Mouse (Mus musculus) testis, adult 2 months (tissue): ENCODE measurements around the gene Myh14. TPM values are rescaled to one million over a fixed set of nuclear protein-coding genes. Genes with fewer than 3 reads are reported as not detected.

Source experiments
- H3K27ac ChIP-seq: fragments of 200-500 bp; 2 replicates; pipeline ENCODE4 v1.5.1; 2012; ENCODE audit warnings: low read depth, low read length; ENCODE audit not compliant: control insufficient read depth, insufficient read depth
- H3K27me3 ChIP-seq: fragments of 200-500 bp; 2 replicates; pipeline ENCODE4 v1.6.1; 2012; ENCODE audit warnings: mild to moderate bottlenecking, low read length, moderate library complexity; ENCODE audit not compliant: control insufficient read depth, insufficient read depth
- H3K36me3 ChIP-seq: fragments of 200-500 bp; 2 replicates; pipeline ENCODE4 v1.6.1; 2012; ENCODE audit warnings: mild to moderate bottlenecking, low read length; ENCODE audit not compliant: control insufficient read depth, insufficient read depth
- H3K4me1 ChIP-seq: fragments of 200-500 bp; 2 replicates; pipeline ENCODE4 v1.6.1; 2012; ENCODE audit warnings: low read length; ENCODE audit not compliant: control insufficient read depth, insufficient read depth
- H3K4me3 ChIP-seq: fragments of 200-500 bp; 2 replicates; pipeline ENCODE4 v1.5.1; 2012; ENCODE audit warnings: low read depth, mild to moderate bottlenecking, low read length, moderate library complexity, mixed read lengths; ENCODE audit not compliant: control insufficient read depth
- CTCF ChIP-seq: fragments of 200-500 bp; IDR thresholded peaks from 2 replicates; pipeline ENCODE4 v1.5.1; 2012; ENCODE audit warnings: low read depth, mild to moderate bottlenecking, inconsistent platforms, low read length, moderate library complexity; ENCODE audit not compliant: control insufficient read depth, insufficient read depth, insufficient replicate concordance
- POLR2A ChIP-seq: fragments of 200-500 bp; IDR thresholded peaks from 2 replicates; pipeline ENCODE4 v1.6.1; 2012; ENCODE audit warnings: low read depth, mild to moderate bottlenecking, inconsistent platforms, low read length, moderate library complexity; ENCODE audit not compliant: control insufficient read depth
- polyA plus RNA-seq: library from polyadenylated mRNA; depleted of rRNA; stranded (reverse); fragments of >200 nt; gene quantifications from 2 replicates; pipeline ENCODE4 v1.2.3, GENCODE M21; 2012

Gene Myh14
- polyA plus RNA-seq, 1 experiment, result 1.2 TPM

GRCm38 (mm10) chr7:44645951-44646350 lies 24.7 kb downstream of the Myh14 start:
- Histone ChIP-seq H3K36me3 (no peaks in the 10 kb centered on the region), H3K27me3 (no peaks in the 10 kb centered on the region), H3K4me1 (peaks cover 5% of the 10 kb centered on the region), H3K4me3 (no peak overlapping the region), H3K27ac (no peak overlapping the region)
- TF ChIP-seq POLR2A (no peak), CTCF (no peak)

GRCm38 (mm10) chr7:44645256-44645655 lies 25.4 kb downstream of the Myh14 start:
- Histone ChIP-seq H3K4me1 (peaks cover 9% of the 10 kb centered on the region), H3K36me3 (no peaks in the 10 kb centered on the region), H3K4me3 (no peak overlapping the region), H3K27ac (no peak overlapping the region), H3K27me3 (no peaks in the 10 kb centered on the region)
- TF ChIP-seq CTCF (no peak), POLR2A (no peak)

GRCm38 (mm10) chr7:44641887-44642286 lies 28.8 kb downstream of the Myh14 start:
- Histone ChIP-seq H3K27ac (no peak overlapping the region), H3K36me3 (no peaks in the 10 kb centered on the region), H3K4me3 (no peak overlapping the region), H3K4me1 (peaks cover 18% of the 10 kb centered on the region), H3K27me3 (no peaks in the 10 kb centered on the region)
- peak; percentile 82 for TF ChIP-seq CTCF
- no peak for TF ChIP-seq POLR2A

GRCm38 (mm10) chr7:44640843-44641605 lies 29.6 kb downstream of the Myh14 start:
- peak overlapping the region; percentile 35 for H3K4me3 ChIP-seq
- H3K27me3 ChIP-seq, result no peaks in the 10 kb centered on the region
- peaks cover 18% of the 10 kb centered on the region for H3K4me1 ChIP-seq
- H3K36me3 ChIP-seq, result no peaks in the 10 kb centered on the region
- TF ChIP-seq CTCF (no peak), POLR2A (no peak)
- H3K27ac ChIP-seq, result no peak overlapping the region

DNA sequence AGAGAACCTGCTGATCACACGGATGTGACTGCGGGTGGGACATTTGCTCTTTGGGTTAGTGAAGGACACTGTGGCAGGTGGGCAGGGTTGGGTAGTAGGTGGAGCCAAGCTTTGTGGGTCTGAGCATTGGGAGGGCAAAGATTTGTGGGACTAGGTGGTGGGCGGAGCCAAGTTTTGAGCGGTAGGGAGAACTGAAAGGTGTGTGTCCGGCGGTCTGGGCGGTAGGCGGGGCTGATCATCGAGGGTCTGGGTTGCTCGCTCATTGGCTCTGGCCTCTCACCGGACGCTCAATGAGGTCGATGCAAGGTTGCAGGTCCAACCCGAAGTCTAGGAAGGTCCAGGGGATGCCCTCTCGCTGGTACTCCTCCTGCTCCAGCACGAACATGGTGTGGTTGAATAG lies 32.0 kb downstream of the Myh14 start:
- no peaks in the 10 kb centered on the region for H3K27me3 ChIP-seq
- H3K4me1 ChIP-seq, result peaks cover 15% of the 10 kb centered on the region
- no peak overlapping the region for H3K27ac ChIP-seq
- no peak overlapping the region for H3K4me3 ChIP-seq
- TF ChIP-seq CTCF, result no peak
- no peak for TF ChIP-seq POLR2A
- H3K36me3 ChIP-seq, result no peaks in the 10 kb centered on the region

GRCm38 (mm10) chr7:44636684-44637083 lies 34.0 kb downstream of the Myh14 start:
- H3K36me3 ChIP-seq, result no peaks in the 10 kb centered on the region
- peaks cover 25% of the 10 kb centered on the region for H3K4me1 ChIP-seq
- H3K27me3 ChIP-seq, result no peaks in the 10 kb centered on the region
- H3K27ac ChIP-seq, result no peak overlapping the region
- H3K4me3 ChIP-seq, result no peak overlapping the region
- no peak for TF ChIP-seq POLR2A
- no peak for TF ChIP-seq CTCF

GRCm38 (mm10) chr7:44633407-44633806 lies 37.2 kb downstream of the Myh14 start:
- TF ChIP-seq CTCF (peak; percentile 55), POLR2A (no peak)
- Histone ChIP-seq H3K27me3 (no peaks in the 10 kb centered on the region), H3K36me3 (no peaks in the 10 kb centered on the region), H3K27ac (no peak overlapping the region), H3K4me3 (no peak overlapping the region), H3K4me1 (peaks cover 20% of the 10 kb centered on the region)
